Mouse (Mus musculus) embryo, embryonic 10.5 days (tissue): ENCODE measurements around the gene Rasgrf1.
A peak's percentile ranks its signal among the peaks of the same experiment; 100 is the strongest.

Experiments
- DNase-seq: peaks from one replicate; pipeline ENCODE4 v3.0.0-alpha.2; 2015; ENCODE audit warnings: low spot score

The Rasgrf1 gene

GRCm38 (mm10) chr9:89907941-89908340 lies 1.8 kb upstream of the Rasgrf1 start:
- peak; percentile 20 for DNase-seq

GRCm38 (mm10) chr9:89908601-89909000 lies 1.1 kb upstream of the Rasgrf1 start:
- DNase-seq = peak; percentile 44

GRCm38 (mm10) chr9:89910011-89910400 lies 298 bp downstream of the Rasgrf1 start:
- DNase-seq = no peak

- DNase-seq = peak; percentile 58
Measured at GRCm38 (mm10) chr9:89910741-89911444, 1.2 kb downstream of the Rasgrf1 start.

- no peak for DNase-seq
Measured at GRCm38 (mm10) chr9:89911891-89912549, 2.3 kb downstream of the Rasgrf1 start.

GRCm38 (mm10) chr9:89913135-89913534 lies 3.4 kb downstream of the Rasgrf1 start:
- no peak for DNase-seq

- no peak for DNase-seq
Measured at GRCm38 (mm10) chr9:89916471-89916870, 6.8 kb downstream of the Rasgrf1 start.

GRCm38 (mm10) chr9:89917431-89917830 lies 7.7 kb downstream of the Rasgrf1 start:
- no peak for DNase-seq

- DNase-seq = no peak
Measured at GRCm38 (mm10) chr9:89918832-89919231, 9.1 kb downstream of the Rasgrf1 start.

GRCm38 (mm10) chr9:89921121-89921520 lies 11.4 kb downstream of the Rasgrf1 start:
- no peak for DNase-seq

- DNase-seq = no peak
Measured at GRCm38 (mm10) chr9:89922666-89923065, 13.0 kb downstream of the Rasgrf1 start.

GRCm38 (mm10) chr9:89924836-89925235 lies 15.1 kb downstream of the Rasgrf1 start:
- DNase-seq = no peak

- DNase-seq = no peak
Measured at GRCm38 (mm10) chr9:89928497-89928896, 18.8 kb downstream of the Rasgrf1 start.

- DNase-seq = no peak
Measured at GRCm38 (mm10) chr9:89940428-89940827, 30.7 kb downstream of the Rasgrf1 start.

- no peak for DNase-seq
Measured at GRCm38 (mm10) chr9:89946830-89947229, 37.1 kb downstream of the Rasgrf1 start.

- DNase-seq = no peak
Measured at GRCm38 (mm10) chr9:89948602-89949001, 38.9 kb downstream of the Rasgrf1 start.

GRCm38 (mm10) chr9:89953596-89954215 lies 44.0 kb downstream of the Rasgrf1 start:
- DNase-seq = no peak

- DNase-seq = no peak
Measured at GRCm38 (mm10) chr9:89954860-89955479, 45.3 kb downstream of the Rasgrf1 start.

- no peak for DNase-seq
Measured at GRCm38 (mm10) chr9:89958959-89959358, 49.3 kb downstream of the Rasgrf1 start.

GRCm38 (mm10) chr9:89964091-89964490 lies 54.4 kb downstream of the Rasgrf1 start:
- DNase-seq = no peak

- DNase-seq = no peak
Measured at GRCm38 (mm10) chr9:89967716-89968115, 58.0 kb downstream of the Rasgrf1 start.

- no peak for DNase-seq
Measured at GRCm38 (mm10) chr9:89968836-89969450, 59.2 kb downstream of the Rasgrf1 start.
